Mouse (Mus musculus): ENCODE results near the gene Crlf1. TPM values are rescaled to one million over a fixed set of nuclear protein-coding genes. Genes with fewer than 3 reads are reported as not detected.

Gene Crlf1
- polyA plus RNA-seq, 1 experiment from 2014 or later = 159 TPM

GRCm38 (mm10) chr8:70511770-70512169, 18.8 kb downstream of the Crlf1 start:
- Histone ChIP-seq H3K9ac (no peak overlapping the region), H3K27me3 (no peaks in the 10 kb centered on the region), H3K36me3 (peaks cover 59% of the 10 kb centered on the region), H3K9me3 (no peaks in the 10 kb centered on the region), H3K27ac (no peak overlapping the region), H3K4me3 (no peak overlapping the region; the same call in 1 of the 2 replicates), H3K4me2 (0 out of 2 replicates have a peak overlapping the region, but pooled peaks have one; percentile 97), H3K4me1 (peaks cover 24% of the 10 kb centered on the region)
- ATAC-seq (ENCODE audit: insufficient number of reproducible peaks, insufficient read depth, low FRiP score, low TSS enrichment, low read depth) = no peak
- 93% methylated on average over 2 of the region's 2 CpGs for WGBS

- H3K4me3 ChIP-seq = no peak overlapping the region
- no peak for ATAC-seq (ENCODE audit: insufficient number of reproducible peaks, insufficient read depth, low FRiP score, low TSS enrichment, low read depth)
- 94% methylated on average over 11 of the region's 11 CpGs for WGBS
Observed at GRCm38 (mm10) chr8:70512253-70512903, 19.4 kb downstream of the Crlf1 start.

GRCm38 (mm10) chr8:70513441-70513840, 20.5 kb downstream of the Crlf1 start:
- 0 out of 2 replicates have a peak overlapping the region, but pooled peaks have one; percentile 40 for H3K9ac ChIP-seq
- peaks cover 53% of the 10 kb centered on the region for H3K36me3 ChIP-seq
- no peak overlapping the region for H3K4me2 ChIP-seq
- no peaks in the 10 kb centered on the region for H3K27me3 ChIP-seq
- H3K27ac ChIP-seq = no peak overlapping the region
- no peaks in the 10 kb centered on the region for H3K9me3 ChIP-seq
- WGBS = 69% methylated on average over 2 of the region's 2 CpGs
- H3K4me3 ChIP-seq = no peak overlapping the region
- no peak for ATAC-seq (ENCODE audit: insufficient number of reproducible peaks, insufficient read depth, low FRiP score, low TSS enrichment, low read depth)
- peaks cover 18% of the 10 kb centered on the region for H3K4me1 ChIP-seq

More at GRCm38 (mm10) chr8:70512253-70512903, 19.4 kb downstream of the Crlf1 start:
- Histone ChIP-seq H3K9ac (no peak overlapping the region), H3K27me3 (no peaks in the 10 kb centered on the region), H3K27ac (no peak overlapping the region), H3K9me3 (no peaks in the 10 kb centered on the region), H3K36me3 (peaks cover 54% of the 10 kb centered on the region), H3K4me1 (peaks cover 22% of the 10 kb centered on the region), H3K4me2 (no peak overlapping the region)

GRCm38 (mm10) chr8:70517940-70518643, 25.1 kb downstream of the Crlf1 start:
- 56% methylated on average over 10 of the region's 10 CpGs for WGBS
- no peak overlapping the region for H3K4me3 ChIP-seq
- no peak overlapping the region for H3K4me2 ChIP-seq
- H3K36me3 ChIP-seq = peaks cover 41% of the 10 kb centered on the region
- H3K9ac ChIP-seq = no peak overlapping the region
- no peaks in the 10 kb centered on the region for H3K27me3 ChIP-seq
- H3K9me3 ChIP-seq = no peaks in the 10 kb centered on the region
- H3K4me1 ChIP-seq = peaks cover 8% of the 10 kb centered on the region
- ATAC-seq (ENCODE audit: insufficient number of reproducible peaks, insufficient read depth, low FRiP score, low TSS enrichment, low read depth) = no peak
- peak overlapping the region; percentile 33; the same call in 1 of the 2 replicates for H3K27ac ChIP-seq

- H3K27me3 ChIP-seq = no peaks in the 10 kb centered on the region
- ATAC-seq (ENCODE audit: insufficient number of reproducible peaks, insufficient read depth, low FRiP score, low TSS enrichment, low read depth) = no peak
- WGBS = 90% methylated on average over 6 of the region's 6 CpGs
Observed at GRCm38 (mm10) chr8:70519043-70519442, 26.1 kb downstream of the Crlf1 start.

GRCm38 (mm10) chr8:70519606-70520005, 26.6 kb downstream of the Crlf1 start:
- H3K4me1 ChIP-seq = peaks cover 12% of the 10 kb centered on the region
- H3K9me3 ChIP-seq = no peaks in the 10 kb centered on the region
- H3K27me3 ChIP-seq = no peaks in the 10 kb centered on the region
- H3K4me2 ChIP-seq = no peak overlapping the region
- H3K9ac ChIP-seq = no peak overlapping the region
- H3K27ac ChIP-seq = no peak overlapping the region
- 71% methylated on average over 2 of the region's 2 CpGs for WGBS
- peaks cover 28% of the 10 kb centered on the region for H3K36me3 ChIP-seq
- ATAC-seq (ENCODE audit: insufficient number of reproducible peaks, insufficient read depth, low FRiP score, low TSS enrichment, low read depth) = no peak
- H3K4me3 ChIP-seq = no peak overlapping the region

More at GRCm38 (mm10) chr8:70519043-70519442, 26.1 kb downstream of the Crlf1 start:
- peaks cover 33% of the 10 kb centered on the region for H3K36me3 ChIP-seq
- H3K4me3 ChIP-seq = no peak overlapping the region
- H3K4me1 ChIP-seq = peaks cover 12% of the 10 kb centered on the region
- no peak overlapping the region for H3K9ac ChIP-seq
- no peak overlapping the region for H3K27ac ChIP-seq
- H3K9me3 ChIP-seq = no peaks in the 10 kb centered on the region
- no peak overlapping the region for H3K4me2 ChIP-seq

- under 1% methylated on average over 51 of the region's 51 CpGs for WGBS
- Histone ChIP-seq H3K27me3 (no peaks in the 10 kb centered on the region), H3K4me2 (peak overlapping the region; percentile 77), H3K4me3 (peak overlapping the region; percentile 81), H3K4me1 (peaks cover 22% of the 10 kb centered on the region), H3K9ac (peak overlapping the region; percentile 85), H3K36me3 (peaks cover 13% of the 10 kb centered on the region; the same call in 1 of the 2 replicates), H3K9me3 (no peaks in the 10 kb centered on the region), H3K27ac (peak overlapping the region; percentile 86)
- peak; percentile 84 for ATAC-seq (ENCODE audit: insufficient number of reproducible peaks, insufficient read depth, low FRiP score, low TSS enrichment, low read depth)
Observed at GRCm38 (mm10) chr8:70522592-70523403, 29.8 kb downstream of the Crlf1 start.

- H3K4me1 ChIP-seq = peaks cover 35% of the 10 kb centered on the region
- H3K4me3 ChIP-seq = peak overlapping the region; percentile 62
- no peaks in the 10 kb centered on the region for H3K9me3 ChIP-seq
- 2% methylated on average over 8 of the region's 8 CpGs for WGBS
- no peak for ATAC-seq (ENCODE audit: insufficient number of reproducible peaks, insufficient read depth, low FRiP score, low TSS enrichment, low read depth)
- H3K27me3 ChIP-seq = no peaks in the 10 kb centered on the region
- peak overlapping the region; percentile 65 for H3K4me2 ChIP-seq
- H3K9ac ChIP-seq = peak overlapping the region; percentile 95
- H3K36me3 ChIP-seq = peaks cover 30% of the 10 kb centered on the region
- peak overlapping the region; percentile 84 for H3K27ac ChIP-seq
Observed at GRCm38 (mm10) chr8:70527111-70527511, 34.2 kb downstream of the Crlf1 start.

GRCm38 (mm10) chr8:70527512-70528181, 34.7 kb downstream of the Crlf1 start, which contains the start of the genes Fkbp8 and Kxd1:
TSS of gene Fkbp8 (plus strand) at chr8:70527724.
TSS of gene Kxd1 (minus strand) at chr8:70527956.
- peak within 1 kb of the TSS; percentile 62 for H3K4me3 ChIP-seq
- peak within 1 kb of the TSS; percentile 84 for H3K27ac ChIP-seq
- WGBS = under 1% methylated on average over 61 of the region's 61 CpGs
- no peaks in the 10 kb centered on the region for H3K9me3 ChIP-seq
- peak within 1 kb of the TSS; percentile 95 for H3K9ac ChIP-seq
- H3K4me1 ChIP-seq = peaks cover 31% of the 10 kb centered on the region
- peak within 1 kb of the TSS; percentile 65 for H3K4me2 ChIP-seq
- ATAC-seq (ENCODE audit: insufficient number of reproducible peaks, insufficient read depth, low FRiP score, low TSS enrichment, low read depth) = peak; percentile 92
- H3K27me3 ChIP-seq = no peaks in the 10 kb centered on the region
- peaks cover 35% of the 10 kb centered on the region for H3K36me3 ChIP-seq

GRCm38 (mm10) chr8:70528182-70528797, 35.3 kb downstream of the Crlf1 start:
- H3K4me2 ChIP-seq = peak overlapping the region; percentile 65
- peak overlapping the region; percentile 62 for H3K4me3 ChIP-seq
- 31% methylated on average over 13 of the region's 13 CpGs for WGBS
- H3K27ac ChIP-seq = peak overlapping the region; percentile 84
- no peaks in the 10 kb centered on the region for H3K27me3 ChIP-seq
- H3K4me1 ChIP-seq = peaks cover 30% of the 10 kb centered on the region
- H3K9me3 ChIP-seq = no peaks in the 10 kb centered on the region
- peak overlapping the region; percentile 95 for H3K9ac ChIP-seq
- H3K36me3 ChIP-seq = peaks cover 42% of the 10 kb centered on the region
- no peak for ATAC-seq (ENCODE audit: insufficient number of reproducible peaks, insufficient read depth, low FRiP score, low TSS enrichment, low read depth)
